Mouse (Mus musculus) cortical plate, adult 2 months (tissue): ENCODE measurements around the gene Psme3. TPM values are rescaled to one million over a fixed set of nuclear protein-coding genes. Genes with fewer than 3 reads are reported as not detected.
A peak's percentile ranks its signal among the peaks of the same experiment; 100 is the strongest.
"Not testable (repeated sequence)": the region's sequence is repeated elsewhere in the genome, so short reads cannot be mapped to it uniquely, and the experiment has no call there.

ENCODE experiments used
- H3K27ac ChIP-seq: fragments of 200-500 bp; 2 replicates; pipeline ENCODE4 v1.5.1; 2012; ENCODE audit warnings: low read length, control low read depth, inconsistent platforms; ENCODE audit not compliant: insufficient read depth
- H3K4me1 ChIP-seq: fragments of 200-500 bp; 2 replicates; pipeline ENCODE4 v1.6.1; 2011; ENCODE audit warnings: low read length; ENCODE audit not compliant: control insufficient read depth, insufficient read depth
- H3K4me3 ChIP-seq: fragments of 200-500 bp; 2 replicates; pipeline ENCODE4 v1.5.1; 2011; ENCODE audit warnings: mild to moderate bottlenecking, low read length, control low read depth; ENCODE audit not compliant: insufficient read depth
- CTCF ChIP-seq: fragments of 200-500 bp; IDR thresholded peaks from 2 replicates; pipeline ENCODE4 v1.5.1; 2011; ENCODE audit warnings: mild to moderate bottlenecking, control low read depth, low read length; ENCODE audit not compliant: insufficient read depth; ENCODE audit errors: extremely low read depth
- POLR2A ChIP-seq: fragments of 200-500 bp; IDR thresholded peaks from 2 replicates; pipeline ENCODE4 v1.6.1; 2011; ENCODE audit warnings: mild to moderate bottlenecking, low read length, control low read depth; ENCODE audit not compliant: insufficient read depth; ENCODE audit errors: extremely low read depth
- polyA plus RNA-seq: library from polyadenylated mRNA; depleted of rRNA; stranded (reverse); fragments of >200 nt; gene quantifications from 2 replicates; pipeline ENCODE4 v1.2.3, GENCODE M21; 2012

Gene Psme3
- polyA plus RNA-seq, 1 experiment: 107 TPM

DNA sequence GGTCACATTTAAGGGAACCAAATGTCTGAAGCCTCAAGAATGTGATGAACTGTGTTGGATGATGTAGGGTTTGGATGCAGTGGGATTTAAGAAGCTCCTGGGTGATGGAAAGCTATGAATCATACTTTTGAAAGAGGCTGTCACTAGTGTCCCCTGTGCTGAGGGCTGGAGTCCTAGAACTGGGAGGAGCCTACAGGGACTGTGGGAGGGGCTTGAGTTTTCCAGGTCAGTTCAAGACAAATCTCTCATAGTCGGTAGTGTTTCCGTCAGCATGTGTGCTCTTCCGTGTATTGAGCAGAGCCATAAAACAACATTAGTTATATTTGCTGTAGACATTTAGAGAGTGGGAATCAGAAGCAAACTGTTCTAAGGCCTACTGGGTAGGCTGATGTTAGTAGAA lies 11.3 kb downstream of the Psme3 start:
- Histone ChIP-seq H3K27ac (no peak overlapping the region), H3K4me3 (no peak overlapping the region), H3K4me1 (no peaks in the 10 kb centered on the region)
- no peak for TF ChIP-seq CTCF
- no peak for TF ChIP-seq POLR2A

DNA sequence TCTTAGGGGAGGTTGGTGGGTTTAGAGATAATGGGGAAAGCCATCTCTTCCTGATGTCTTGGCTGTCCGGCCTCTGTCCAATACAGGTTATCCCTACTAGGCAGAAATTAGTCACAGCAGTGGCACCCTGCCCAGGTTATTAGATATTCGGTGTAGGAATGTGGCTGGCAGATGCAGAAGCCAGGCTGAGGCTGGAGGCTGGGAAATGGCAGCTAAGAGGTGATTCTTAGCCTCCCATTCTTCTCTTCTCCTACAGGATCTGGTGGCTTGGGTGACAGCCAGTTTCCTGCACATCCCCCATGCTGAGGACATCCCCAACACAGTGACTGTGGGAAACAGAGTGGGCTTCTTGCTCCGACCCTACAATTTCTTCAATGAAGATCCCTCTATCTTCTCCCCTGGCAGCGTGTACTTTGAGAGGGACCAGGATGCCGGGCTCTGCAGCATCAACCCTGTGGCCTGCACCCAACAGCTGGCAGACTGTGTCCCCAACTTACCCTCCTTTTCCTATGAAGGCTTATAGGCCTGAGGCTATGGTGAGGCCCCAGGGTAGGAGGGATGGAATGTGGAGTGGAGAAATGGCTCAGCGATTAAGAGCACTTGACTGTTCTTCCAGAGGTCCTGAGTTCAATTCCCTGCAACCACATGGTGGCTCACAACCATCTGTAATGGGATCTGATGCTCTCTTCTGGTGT lies 13.1 kb downstream of the Psme3 start:
- no peak overlapping the region for H3K27ac ChIP-seq
- no peaks in the 10 kb centered on the region for H3K4me1 ChIP-seq
- TF ChIP-seq POLR2A: no peak
- no peak for TF ChIP-seq CTCF

GRCm38 (mm10) chr11:101330371-101330924 lies 14.4 kb downstream of the Psme3 start, which contains the start of gene Aoc3:
TSS of gene Aoc3 (plus strand) at chr11:101330605.
- Histone ChIP-seq H3K27ac (no peak within 1 kb of the TSS), H3K4me3 (no peak within 1 kb of the TSS), H3K4me1 (no peaks in the 10 kb centered on the region)
- no peak for TF ChIP-seq POLR2A
- TF ChIP-seq CTCF: no peak

More for the DNA sequence above, 13.1 kb downstream of the Psme3 start:
- no peak overlapping the region for H3K4me3 ChIP-seq

DNA sequence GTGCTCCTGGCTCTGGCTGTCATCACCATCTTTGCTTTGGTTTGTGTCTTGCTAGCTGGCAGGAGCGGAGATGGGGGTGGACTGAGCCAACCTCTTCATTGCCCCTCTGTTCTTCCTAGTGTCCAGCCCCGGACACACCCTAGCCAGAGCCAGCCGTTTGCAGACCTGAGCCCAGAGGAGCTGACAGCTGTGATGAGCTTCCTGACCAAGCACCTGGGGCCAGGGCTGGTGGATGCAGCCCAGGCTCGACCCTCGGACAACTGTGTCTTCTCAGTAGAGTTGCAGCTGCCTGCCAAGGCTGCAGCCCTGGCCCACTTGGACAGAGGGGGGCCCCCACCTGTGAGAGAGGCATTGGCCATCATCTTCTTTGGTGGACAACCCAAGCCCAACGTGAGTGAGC lies 14.9 kb downstream of the Psme3 start:
- not testable (repeated sequence) for H3K4me1 ChIP-seq

GRCm38 (mm10) chr11:101332537-101332936 lies 16.5 kb downstream of the Psme3 start:
- no peaks in the 10 kb centered on the region for H3K4me1 ChIP-seq
- H3K27ac ChIP-seq: no peak overlapping the region
- H3K4me3 ChIP-seq: no peak overlapping the region
- TF ChIP-seq CTCF (no peak), POLR2A (no peak)

More for the DNA sequence above, 14.9 kb downstream of the Psme3 start:
- not testable (repeated sequence) for H3K4me3 ChIP-seq, H3K27ac ChIP-seq

GRCm38 (mm10) chr11:101334023-101334422 lies 18.0 kb downstream of the Psme3 start:
- Histone ChIP-seq H3K4me3 (no peak overlapping the region), H3K27ac (no peak overlapping the region), H3K4me1 (peaks cover 2% of the 10 kb centered on the region; the same call in 1 of the 2 replicates)
- TF ChIP-seq POLR2A: no peak
- TF ChIP-seq CTCF: no peak

DNA sequence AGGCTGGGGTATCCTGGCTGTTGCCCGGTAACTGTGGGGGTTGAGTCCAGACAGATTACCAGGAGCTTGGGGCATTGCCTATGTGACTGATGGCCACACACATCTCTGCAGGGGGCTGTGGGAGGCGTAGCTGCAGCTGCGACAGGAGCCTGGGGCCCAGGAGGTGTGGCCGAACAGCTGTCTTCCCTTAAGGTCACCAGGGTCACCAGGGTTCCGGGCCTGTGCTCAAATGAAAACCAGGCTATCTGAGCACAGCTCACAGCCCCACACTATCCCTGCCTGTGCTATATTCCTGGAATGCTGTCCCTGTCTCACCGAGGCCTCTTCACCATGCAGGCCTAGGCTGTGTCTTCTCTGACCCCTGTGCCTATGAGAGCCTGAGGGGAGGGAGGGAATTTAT lies 18.5 kb downstream of the Psme3 start:
- TF ChIP-seq POLR2A (no peak), CTCF (no peak)
- Histone ChIP-seq H3K27ac (no peak overlapping the region), H3K4me1 (peaks cover 2% of the 10 kb centered on the region; the same call in 1 of the 2 replicates), H3K4me3 (no peak overlapping the region)

- no peak overlapping the region for H3K4me3 ChIP-seq
- no peak overlapping the region for H3K27ac ChIP-seq
- H3K4me1 ChIP-seq: peaks cover 2% of the 10 kb centered on the region; the same call in 1 of the 2 replicates
- TF ChIP-seq CTCF (no peak), POLR2A (no peak)
Measured at GRCm38 (mm10) chr11:101335685-101336084, 19.7 kb downstream of the Psme3 start.

- H3K27ac ChIP-seq: no peak overlapping the region
Measured at GRCm38 (mm10) chr11:101338123-101338760, 22.2 kb downstream of the Psme3 start.

More at GRCm38 (mm10) chr11:101338123-101338760, 22.2 kb downstream of the Psme3 start:
- TF ChIP-seq CTCF: no peak
- no peak for TF ChIP-seq POLR2A
- H3K4me3 ChIP-seq: 0 out of 2 replicates have a peak overlapping the region, but pooled peaks have one; percentile 11
- peaks cover 2% of the 10 kb centered on the region; the same call in 1 of the 2 replicates for H3K4me1 ChIP-seq
